Mouse (Mus musculus) left cerebral cortex, adult 18-20 months (tissue): ENCODE data around the gene Gna11. TPM values are rescaled to one million over a fixed set of nuclear protein-coding genes. Genes with fewer than 3 reads are reported as not detected.

Experiments
- DNase-seq, 2 experiments: peaks; one replicate each; pipeline ENCODE4 v3.0.0; 2021 to 2022; ENCODE audit warnings: low spot score in 2 of 2, mixed read lengths in 1 of 2
- total RNA-seq, 2 experiments: library from RNA; stranded (reverse); gene quantifications; 2 replicates each; pipeline ENCODE4 v1.2.3; 2021

Gene Gna11
- total RNA-seq, 2 experiments from 2014 or later: 105 to 114 TPM

- no peak for DNase-seq
Observed at GRCm38 (mm10) chr10:81507095-81507494, 37.9 kb downstream of the Gna11 start.

- DNase-seq: no peak
Observed at GRCm38 (mm10) chr10:81505016-81505664, 39.9 kb downstream of the Gna11 start.

DNA sequence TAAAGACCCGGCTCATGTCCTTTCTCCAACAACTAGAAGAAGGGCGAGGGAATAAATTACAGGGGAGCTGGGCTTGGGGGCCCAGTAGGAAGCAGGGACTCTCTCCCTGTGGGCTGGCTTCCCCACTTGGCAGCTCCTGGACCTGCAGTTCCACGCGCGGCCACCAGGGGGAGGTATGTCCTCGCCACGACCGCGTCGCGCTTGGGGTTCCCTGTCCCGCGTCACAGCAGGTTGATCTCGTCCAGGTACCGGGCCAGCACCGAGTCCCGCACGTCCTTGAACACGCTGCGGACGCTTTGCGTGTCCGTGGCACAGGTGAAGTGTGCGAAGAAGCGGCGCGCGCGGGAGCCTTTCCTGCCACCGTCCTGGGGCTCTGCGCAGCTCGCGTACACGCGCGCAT, 42.3 kb downstream of the Gna11 start:
- peak; percentile 90 to 96 for DNase-seq

DNA sequence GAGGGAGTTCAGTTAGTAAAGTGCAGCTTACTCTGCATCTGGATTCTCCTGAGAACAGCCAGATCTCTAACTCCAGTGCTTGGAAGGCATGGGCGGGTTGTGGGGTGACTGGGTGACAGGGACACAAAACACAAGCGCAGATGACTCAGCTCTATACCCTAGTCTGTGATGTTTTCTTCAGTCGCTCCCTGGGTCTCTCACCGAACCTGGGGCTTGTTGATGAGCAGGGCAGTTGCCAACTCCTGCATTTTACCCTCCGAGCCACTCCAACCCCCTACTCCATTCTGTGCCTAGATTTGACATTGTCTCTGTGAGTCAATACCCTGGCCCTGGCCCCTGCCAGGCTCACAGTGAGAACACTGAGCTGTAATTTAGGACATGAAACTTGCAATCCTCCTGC, 43.1 kb downstream of the Gna11 start:
- no peak for DNase-seq

GRCm38 (mm10) chr10:81500032-81500431, 45.0 kb downstream of the Gna11 start, which contains the start of gene S1pr4:
TSS of gene S1pr4 (minus strand) at chr10:81500132.
- DNase-seq: no peak

DNA sequence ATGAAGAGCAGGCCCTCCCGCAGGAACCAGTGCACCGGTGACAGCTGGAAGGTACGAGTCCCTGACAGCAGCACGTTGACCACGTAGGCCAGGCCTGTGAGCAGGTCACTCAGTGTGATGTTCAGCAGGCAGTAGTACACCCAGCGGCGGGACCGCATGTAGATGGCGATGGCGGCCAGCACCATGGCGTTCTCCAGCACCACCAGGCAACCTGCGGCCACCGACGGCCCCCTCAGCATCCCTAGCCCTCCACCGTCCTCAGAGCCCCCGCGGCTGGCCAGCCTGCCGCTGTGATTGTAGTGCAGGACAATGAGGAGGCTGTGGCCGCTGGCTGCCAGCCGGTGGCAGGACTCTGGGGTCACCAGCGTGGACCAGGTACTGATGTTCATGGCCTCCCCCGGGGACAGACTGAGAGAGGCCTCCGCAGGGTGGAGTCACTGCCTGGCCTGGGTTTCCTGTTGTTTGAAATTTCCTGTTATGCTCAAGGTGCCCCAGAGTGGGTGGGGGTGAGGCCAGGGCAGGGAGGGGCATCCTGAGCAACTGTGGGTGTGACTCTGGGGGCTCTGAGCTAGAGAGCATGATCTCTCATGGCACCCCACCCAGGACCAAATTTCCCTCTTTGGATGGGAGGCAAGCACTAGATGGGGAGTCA, 45.6 kb downstream of the Gna11 start:
- no peak for DNase-seq

GRCm38 (mm10) chr10:81498316-81499249, 46.4 kb downstream of the Gna11 start:
- DNase-seq: no peak

- no peak for DNase-seq
Observed at GRCm38 (mm10) chr10:81497401-81498270, 47.4 kb downstream of the Gna11 start.

DNA sequence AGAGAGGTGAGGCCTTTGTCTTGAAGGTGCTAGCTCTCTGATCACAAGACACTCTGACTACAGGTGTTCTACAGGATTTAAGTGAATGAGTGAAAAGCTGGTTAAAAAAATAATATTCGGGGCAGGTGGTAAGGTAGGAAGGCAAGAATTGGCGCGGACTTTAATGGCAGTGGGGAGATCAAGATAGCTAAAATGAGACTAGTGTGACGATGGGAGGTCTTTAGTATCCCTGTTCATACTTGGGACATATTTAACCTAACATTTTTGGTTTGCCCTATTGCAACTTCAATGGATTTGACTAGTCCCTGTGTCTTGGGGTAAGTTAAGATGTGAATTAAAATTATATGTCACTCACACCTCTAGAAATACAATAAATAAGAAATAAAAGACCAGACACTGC, 48.0 kb downstream of the Gna11 start:
- DNase-seq: no peak

GRCm38 (mm10) chr10:81496264-81496901, 48.6 kb downstream of the Gna11 start, which contains the start of gene Ncln:
TSS of gene Ncln (minus strand) at chr10:81496392.
- peak; percentile 99 for DNase-seq

DNA sequence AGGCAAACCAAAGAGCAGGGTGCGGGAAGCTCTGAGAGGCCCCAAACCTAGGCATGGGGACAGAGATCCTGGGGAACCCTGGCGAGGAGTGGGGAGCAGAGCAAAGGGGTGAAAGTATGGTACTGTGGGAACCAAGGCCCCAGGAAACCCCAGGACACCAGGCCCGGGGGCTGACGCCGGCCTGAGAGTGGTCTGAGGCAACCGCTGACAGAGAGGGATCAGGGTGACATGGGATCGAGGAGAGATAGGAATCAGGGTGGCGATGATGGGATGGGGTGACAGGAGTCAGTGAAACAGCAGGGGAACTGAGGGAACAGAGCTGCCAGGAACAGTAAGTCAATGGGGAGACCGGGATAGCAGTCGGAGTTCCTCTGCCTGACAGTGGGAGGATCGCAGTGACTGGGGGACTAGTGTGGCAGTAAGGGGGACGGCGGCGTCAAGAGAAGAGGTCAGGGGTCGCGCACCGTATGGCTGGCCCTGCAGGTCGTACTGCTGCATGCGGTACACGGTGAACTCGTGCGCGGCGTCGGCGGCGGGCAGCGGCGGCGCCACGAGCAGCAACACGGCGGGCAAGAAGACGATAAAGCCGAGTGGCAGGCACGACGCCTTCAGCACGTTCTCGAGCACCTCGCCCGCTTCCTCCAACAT, 49.2 kb downstream of the Gna11 start:
- DNase-seq: peak in 1 of 2 experiments; percentile 46

DNA sequence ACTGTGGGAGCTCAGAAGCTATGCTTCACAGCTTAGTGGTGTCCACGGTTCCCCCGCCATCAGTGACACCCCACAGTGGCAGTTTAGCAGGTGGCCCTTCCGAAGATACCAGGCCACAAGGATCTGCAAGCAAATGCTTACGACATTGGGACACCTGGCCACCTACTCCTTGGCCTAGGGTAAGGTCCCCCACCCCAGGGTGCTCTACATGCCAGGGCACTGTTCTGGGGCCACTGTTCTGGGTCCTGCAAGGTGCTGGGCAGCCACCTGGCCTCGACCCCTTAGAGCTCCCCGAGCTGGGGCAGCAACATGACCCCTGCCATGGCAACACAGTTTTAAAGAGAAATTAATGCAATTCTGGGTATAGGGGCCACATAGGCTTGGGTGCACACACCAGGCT, 49.8 kb downstream of the Gna11 start:
- no peak for DNase-seq

DNA sequence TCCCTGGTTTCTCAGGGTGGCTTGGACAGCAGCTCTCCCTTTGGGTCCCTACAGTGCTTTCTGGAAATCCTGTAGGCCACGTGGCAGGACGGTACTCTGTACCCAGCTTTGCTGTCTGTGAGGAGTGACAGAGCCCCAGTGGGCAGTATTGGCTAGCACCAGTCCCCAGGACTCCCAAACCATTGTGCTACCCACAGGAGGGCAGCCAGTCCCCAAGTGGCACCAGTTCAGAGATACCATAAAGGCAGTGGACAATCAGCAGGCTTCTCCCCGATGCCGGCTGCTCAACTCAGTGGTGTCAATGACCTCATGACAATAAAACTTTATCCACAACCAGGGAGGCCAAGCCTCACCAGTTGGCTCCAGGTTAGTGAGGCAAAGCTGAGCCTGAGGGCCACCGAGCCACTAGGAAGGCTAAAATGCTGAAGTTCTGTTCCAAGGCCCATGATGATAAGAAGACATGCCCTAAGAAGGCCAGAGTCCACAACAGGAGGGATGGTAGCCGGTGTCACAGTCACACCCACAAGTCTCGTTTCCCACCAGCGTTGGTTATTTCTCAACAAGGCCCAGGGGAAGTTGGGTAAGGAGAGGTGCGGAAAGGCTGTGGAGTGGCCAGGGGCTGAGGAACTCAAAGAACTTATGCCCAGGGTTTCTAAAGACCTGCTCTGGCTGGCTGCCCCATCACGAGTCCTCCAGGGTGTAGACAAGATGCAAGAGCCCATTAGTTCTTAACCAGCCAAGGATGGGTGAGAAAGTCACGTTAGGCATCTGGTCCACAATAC, 50.5 kb downstream of the Gna11 start:
- no peak for DNase-seq

DNA sequence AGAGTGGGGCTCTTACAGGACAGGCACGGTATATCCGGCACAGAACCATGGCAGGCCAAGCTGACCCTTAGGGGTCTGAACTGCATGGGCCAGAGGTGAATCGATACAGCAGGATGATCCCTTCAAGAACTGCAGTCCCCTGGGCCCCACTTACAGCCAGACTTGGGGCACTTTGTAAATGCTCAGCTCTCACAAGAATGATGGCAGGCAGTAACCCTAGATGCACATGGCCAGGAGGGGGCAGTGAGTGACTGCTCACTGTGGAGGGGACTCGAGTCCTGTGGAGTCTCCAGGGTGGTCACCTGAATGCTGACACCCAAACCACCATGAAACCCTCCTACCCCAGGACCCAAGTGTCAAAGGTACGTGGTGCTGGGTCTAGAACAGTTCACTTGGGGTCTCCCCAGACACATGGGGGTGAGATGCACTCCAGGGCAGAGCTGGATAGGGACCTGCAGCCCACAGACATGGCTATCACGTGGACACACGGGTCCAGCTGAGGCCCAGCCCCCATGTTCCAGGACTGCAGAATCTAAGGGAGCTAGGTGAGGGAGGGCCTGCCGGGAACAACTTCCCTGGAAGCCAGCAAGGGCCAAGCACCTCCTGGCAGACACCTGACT, 51.3 kb downstream of the Gna11 start:
- DNase-seq: no peak

- no peak for DNase-seq
Observed at GRCm38 (mm10) chr10:81492606-81493240, 52.3 kb downstream of the Gna11 start.

- no peak for DNase-seq
Observed at GRCm38 (mm10) chr10:81491018-81491417, 54.0 kb downstream of the Gna11 start.

GRCm38 (mm10) chr10:81489941-81490340, 55.0 kb downstream of the Gna11 start:
- no peak for DNase-seq

DNA sequence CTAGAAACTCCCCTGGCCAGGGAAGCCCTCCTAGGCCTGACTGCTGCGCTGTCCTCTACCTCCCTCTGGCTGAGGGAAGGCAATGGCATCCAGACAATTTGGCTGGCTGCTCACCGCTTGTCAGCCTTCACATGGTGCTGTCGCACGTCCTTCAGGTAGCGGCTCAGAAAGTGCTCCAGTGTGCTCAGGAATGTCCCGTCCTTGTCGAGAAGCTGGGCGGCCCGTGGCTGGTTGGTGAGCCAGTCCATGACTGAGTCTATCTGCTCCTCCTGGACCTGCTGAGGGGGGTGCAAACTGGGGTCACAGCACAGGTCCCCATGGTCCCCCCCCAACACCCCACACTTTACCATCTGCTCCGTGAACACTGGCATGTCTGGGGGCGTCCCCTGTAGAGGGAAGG, 56.9 kb downstream of the Gna11 start:
- DNase-seq: no peak
